Mouse (Mus musculus) left cerebral cortex, adult 18-20 months (tissue): ENCODE results near the gene Nipal1. TPM values are rescaled to one million over a fixed set of nuclear protein-coding genes. Genes with fewer than 3 reads are reported as not detected.

Experiments used
- DNase-seq, 2 experiments: peaks; one replicate each; pipeline ENCODE4 v3.0.0; 2021 to 2022; ENCODE audit warnings: low spot score in 2 of 2, mixed read lengths in 1 of 2
- long read RNA-seq, 2 experiments: library from polyadenylated mRNA; stranded (forward); transcript quantifications; one replicate each; pipeline ENCODE4 v2.0.0; 2021
- total RNA-seq, 2 experiments: library from RNA; stranded (reverse); gene quantifications; 2 replicates each; pipeline ENCODE4 v1.2.3; 2021

Gene Nipal1
- not detected for total RNA-seq
- long read RNA-seq, experiment 1: 0 reads
- long read RNA-seq, experiment 2: 0 reads

- DNase-seq: peak; percentile 15 to 16
Observed at GRCm38 (mm10) chr5:72647418-72647907, at the start of gene Nipal1. Gene Nipal1 (plus strand): TSS chr5:72647795.

DNA sequence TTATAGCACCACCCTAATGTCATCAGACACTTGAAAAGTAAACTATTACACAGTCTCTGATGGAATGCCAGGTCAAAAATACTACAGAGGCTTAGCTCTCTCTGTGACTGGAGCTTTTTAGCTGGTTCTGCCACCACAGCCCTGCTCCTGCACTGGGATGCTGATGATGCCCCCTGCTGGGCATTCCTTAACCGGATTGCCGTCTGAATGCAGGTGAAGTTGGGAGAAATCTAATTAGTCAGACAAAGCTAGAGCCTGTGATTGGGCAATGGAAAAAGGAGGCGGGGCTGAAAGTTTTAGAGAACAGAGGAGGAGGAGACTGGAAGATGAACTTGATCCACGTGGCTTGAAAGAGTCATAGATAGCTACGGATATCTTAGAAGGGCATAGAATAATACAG, 46.6 kb upstream of the Nipal1 start:
- peak; percentile 18 to 30 for DNase-seq

- DNase-seq: no peak
Observed at GRCm38 (mm10) chr5:72603138-72603537, 44.5 kb upstream of the Nipal1 start.

DNA sequence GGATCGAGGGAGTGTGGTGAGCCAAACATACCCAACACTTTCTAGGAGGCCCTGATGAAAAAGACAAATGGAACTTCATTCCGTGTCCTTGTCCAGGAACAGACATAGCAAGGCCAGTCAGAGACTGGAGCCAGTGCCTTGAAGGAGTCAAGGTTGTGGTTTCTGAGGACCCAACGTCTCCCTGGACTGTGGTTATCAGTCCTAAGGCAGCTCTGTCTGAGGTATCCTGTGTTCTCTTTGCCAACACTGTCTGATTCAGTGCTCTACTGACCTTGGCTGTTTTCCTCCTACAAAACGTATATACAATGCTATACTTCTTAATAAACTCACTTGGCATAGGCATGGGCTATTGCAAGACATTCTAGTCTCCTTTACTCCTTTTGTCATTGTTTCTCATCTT, 30.2 kb upstream of the Nipal1 start:
- no peak for DNase-seq

GRCm38 (mm10) chr5:72621022-72621421, 26.6 kb upstream of the Nipal1 start:
- no peak for DNase-seq

DNA sequence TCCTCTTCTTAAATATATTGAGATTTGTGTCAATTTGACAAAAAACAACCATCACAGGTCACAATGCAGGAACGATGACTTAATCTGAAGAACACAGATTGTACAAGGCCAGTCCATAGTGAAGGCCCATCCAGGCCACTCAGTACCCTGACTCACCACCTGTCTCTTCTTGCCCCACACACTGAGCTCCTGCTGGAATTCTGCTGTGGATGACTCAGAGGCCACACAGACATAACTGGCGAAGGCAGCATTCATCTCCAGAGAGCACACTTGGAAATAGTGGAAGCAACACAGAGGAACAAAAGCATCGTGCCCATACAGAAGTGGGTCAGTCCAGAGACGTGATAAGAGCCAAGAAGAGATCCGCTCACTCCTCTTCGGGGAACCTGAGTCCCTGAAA, 17.6 kb upstream of the Nipal1 start:
- DNase-seq: no peak

- DNase-seq: no peak
Observed at GRCm38 (mm10) chr5:72634791-72635271, 12.8 kb upstream of the Nipal1 start.

- DNase-seq: no peak
Observed at GRCm38 (mm10) chr5:72636122-72636521, 11.5 kb upstream of the Nipal1 start.

DNA sequence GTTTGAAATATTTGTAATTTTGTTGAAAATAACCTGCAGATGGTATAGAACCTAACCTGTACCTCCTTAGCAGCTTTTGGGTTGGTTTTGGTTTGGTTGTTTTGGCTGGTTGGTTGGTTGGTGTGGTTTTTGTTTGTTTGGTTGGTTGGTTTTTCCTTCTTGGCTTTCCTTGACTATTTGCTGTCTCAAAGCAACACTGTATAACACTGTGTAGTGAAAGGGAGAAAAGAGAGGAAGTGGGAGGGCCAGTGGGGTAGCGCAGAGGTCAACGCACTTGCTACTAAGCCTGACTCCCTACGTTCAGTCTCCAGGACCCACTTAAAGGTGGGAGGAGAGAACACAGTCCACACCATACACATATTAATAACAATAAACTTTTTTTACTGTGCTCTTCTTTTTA, 11.0 kb upstream of the Nipal1 start:
- no peak for DNase-seq

- DNase-seq: no peak
Observed at GRCm38 (mm10) chr5:72640072-72640471, 7.5 kb upstream of the Nipal1 start.

- DNase-seq: no peak
Observed at GRCm38 (mm10) chr5:72643655-72644054, 3.9 kb upstream of the Nipal1 start.

DNA sequence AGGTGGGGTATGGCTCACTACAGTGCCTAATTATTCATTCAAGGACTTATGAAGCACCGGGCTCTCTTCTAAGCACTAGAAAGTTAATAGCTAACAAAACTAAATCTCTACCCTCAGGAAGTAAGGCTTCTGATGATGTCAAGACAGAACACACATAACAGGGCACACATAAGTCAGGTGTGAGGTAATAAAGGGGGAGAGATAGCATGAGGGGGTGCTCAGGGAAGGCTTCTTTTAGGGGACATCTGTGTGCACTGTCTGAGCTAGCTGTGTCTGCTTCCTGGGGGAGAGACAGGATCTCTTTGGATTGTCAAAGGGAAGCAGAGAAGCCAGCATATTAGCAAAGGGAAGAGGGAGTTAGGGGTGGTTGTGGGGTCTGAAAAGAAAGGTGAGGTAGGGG, 3.4 kb upstream of the Nipal1 start, which contains the start of gene Cnga1:
TSS of gene Cnga1 (minus strand) at position 101 of the 400 bp plus-strand sequence.
- DNase-seq: no peak

- DNase-seq: no peak
Observed at GRCm38 (mm10) chr5:72646131-72646530, 1.5 kb upstream of the Nipal1 start.

- no peak for DNase-seq
Observed at GRCm38 (mm10) chr5:72646996-72647395, 599 bp upstream of the Nipal1 start.

DNA sequence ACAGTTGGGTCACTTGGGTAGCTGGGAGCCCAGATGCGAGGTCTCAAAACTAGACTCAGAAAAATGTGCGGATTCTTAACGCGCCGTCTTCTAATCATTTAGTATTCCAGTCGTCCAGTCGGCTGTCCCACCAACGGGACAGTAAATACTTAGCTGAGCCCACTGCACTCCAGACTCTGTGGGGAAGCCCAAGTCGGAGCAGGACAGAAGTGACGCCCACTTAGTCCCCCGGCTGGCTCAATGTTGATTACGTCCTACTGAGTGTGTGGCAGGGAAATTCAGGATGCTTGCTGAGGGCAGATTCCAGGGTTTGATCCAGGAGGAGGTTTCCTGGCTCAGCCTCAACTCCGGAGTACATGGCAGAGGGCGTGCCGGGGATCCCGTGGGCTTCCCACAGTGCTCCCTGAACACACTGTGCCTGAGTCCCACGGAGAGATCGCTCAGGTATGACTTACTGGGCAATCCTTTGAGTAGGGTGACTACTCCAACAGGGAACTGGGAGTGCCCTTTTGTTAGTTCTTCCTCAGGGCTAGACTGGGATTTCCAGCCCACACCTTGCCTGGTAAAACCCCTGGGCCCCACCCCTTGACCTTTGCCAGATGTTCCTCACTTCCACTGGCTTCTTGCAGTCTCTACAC, 482 bp downstream of the Nipal1 start:
- no peak for DNase-seq

DNA sequence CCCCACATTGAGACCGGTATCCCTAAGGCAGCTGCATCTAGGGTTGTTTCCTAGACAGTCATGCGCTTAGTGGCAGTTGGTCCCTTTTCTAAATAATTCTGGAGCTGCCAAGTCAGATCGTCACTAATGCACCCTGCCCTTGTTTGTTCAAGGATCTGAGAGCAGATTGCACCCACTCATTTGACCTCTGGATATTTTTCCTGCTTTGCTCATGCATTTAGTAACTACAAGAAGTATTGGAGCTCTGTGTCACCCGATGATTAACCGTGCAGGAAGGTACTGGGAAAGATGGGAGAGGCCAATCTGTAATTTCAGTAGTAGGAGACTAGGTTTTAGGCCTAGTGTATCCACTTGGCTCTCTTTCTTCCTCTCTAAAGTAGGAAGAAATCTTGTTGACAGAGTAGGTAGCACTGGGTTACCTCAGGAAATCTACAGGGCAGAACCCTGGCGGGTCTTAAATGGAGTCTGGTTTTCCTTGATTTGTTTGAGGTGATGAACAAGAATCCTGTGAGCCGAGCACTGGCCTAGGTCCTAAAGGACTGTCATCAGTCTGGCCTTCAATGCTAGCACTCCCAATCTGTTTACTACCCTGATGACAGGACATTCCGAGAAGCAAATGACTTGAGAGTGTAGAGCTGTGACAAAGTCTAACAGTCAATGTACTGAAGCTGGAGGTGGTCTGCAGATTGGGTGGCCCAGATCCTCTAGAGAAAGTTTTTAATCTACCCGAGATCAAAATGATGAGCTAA, 1.6 kb downstream of the Nipal1 start:
- no peak for DNase-seq

GRCm38 (mm10) chr5:72653068-72653674, 5.6 kb downstream of the Nipal1 start:
- DNase-seq: no peak

DNA sequence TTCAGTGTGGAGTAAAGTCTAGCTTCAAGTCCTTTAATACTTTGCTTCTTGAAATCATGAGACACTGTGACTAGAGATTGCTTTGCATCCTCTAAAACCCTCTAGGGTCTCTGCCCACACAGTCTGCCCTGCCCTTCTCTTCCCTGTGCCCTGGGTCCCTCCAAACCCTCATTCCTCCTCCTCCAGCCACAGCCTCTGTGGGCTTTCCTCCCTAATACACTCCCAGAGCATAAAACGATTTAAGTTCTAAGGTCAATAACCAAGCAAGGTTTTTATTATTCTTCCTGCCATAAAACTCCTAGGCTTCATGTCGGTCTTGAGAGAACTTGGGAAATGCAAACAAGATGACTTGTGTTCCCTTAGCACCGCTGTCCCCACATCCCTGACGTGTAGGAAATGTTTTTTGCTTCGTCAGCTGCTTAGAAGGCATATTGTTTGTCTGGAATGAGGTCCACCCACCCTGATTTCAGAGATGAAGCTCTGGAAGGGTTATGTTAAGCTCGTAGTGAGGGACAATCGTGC, 8.7 kb downstream of the Nipal1 start:
- no peak for DNase-seq

DNA sequence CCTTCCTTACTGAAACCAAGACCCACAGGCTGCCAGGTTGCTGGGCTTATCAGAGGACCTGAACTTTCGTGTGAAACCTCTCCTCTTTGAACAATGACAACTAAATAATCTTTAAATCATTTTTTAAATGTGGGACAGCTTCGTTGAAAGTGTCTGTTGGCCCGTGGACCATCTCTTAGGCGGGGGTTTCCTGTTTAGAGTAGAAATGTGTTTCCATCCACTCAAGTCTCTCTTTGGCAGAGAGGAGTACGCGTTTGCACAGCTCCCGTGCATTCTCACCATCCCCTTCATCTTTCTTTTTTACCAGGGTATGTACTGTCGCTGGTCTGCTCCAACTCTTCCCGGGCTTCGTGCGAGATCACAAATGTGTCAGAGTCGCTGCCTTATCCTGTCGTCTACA, 10.8 kb downstream of the Nipal1 start:
- no peak for DNase-seq

DNA sequence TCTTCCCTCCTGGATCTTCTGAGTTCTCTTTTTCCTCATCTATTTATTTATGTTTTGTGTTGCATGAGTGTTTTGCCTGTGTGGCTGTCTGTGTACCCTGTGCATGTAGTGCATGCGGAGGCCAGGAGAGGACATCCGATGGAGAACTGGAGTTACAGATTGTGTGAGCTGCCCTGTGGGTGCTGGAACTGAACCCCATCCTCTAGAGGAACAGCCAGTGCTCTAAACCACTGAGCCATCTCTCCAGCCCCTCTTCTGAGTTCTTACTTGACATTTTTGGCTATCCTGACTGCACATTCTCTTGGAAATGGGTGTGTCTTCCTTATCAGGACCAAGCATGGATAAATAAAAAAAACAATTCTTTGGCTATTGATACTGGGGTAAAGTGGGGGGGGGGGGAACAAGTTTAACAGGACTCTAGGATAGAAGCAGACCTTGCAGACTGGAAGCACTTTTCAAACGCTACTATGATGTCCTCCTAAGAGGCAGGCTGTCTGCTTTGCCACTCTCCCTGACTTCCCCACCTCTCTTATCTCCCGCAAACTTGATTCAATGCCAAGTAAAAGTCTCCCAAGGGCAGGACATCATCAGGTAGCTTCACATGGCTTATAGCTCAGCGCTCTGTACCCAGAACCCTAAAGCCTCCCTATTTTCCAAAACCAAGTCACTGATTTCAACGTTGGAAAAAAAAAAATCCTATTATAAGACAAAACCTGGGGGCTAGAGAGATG, 13.6 kb downstream of the Nipal1 start:
- no peak for DNase-seq

DNA sequence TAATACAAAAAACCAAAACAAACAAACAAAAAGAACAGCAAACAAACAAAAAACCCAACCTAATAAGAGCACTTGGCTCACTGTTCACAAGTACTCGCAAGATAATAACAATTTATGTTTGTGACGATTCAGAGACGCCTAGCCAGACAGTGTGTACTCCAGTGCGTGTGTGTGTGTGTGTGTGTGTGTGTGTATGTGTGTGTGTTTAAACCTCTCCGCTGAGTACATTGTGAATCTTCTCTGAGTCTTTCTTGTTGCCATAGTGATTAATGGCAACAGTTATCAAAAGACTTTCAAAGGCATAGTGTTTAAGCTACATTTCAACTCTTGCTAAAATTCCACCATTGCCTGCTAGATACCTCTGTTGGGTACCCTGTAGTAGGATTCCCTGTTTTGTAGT, 16.5 kb downstream of the Nipal1 start:
- DNase-seq: no peak
